Mouse (Mus musculus) mouse trophoblast stem cell (cell line): ENCODE results near the gene Ptpru.

Experiments
- in situ Hi-C, 2 experiments: fragments of 300-500 bp; cut with MseI, MboI; formaldehyde crosslinking; loops; 2 replicates in 1 of 2; 3 replicates in 1 of 2; pipeline ENCODE4 v1.15.1; 2025

Gene Ptpru

GRCm38 (mm10) chr4:131837872-131838524 lies at the start of gene Ptpru:
Gene Ptpru, minus strand, starts transcription at chr4:131838288.
- in situ Hi-C loops, result loop anchor here (5.0 to 10.0 kb wide), 2 partner anchors 56 to 883 kb away; no protein-coding TSS in a partner anchor

- in situ Hi-C loops, result no loop called here
Observed at GRCm38 (mm10) chr4:131885376-131885775, 47.3 kb upstream of the Ptpru start.

GRCm38 (mm10) chr4:131883571-131883970 lies 45.5 kb upstream of the Ptpru start:
- in situ Hi-C loops, result no loop called here

GRCm38 (mm10) chr4:131881306-131881705 lies 43.2 kb upstream of the Ptpru start:
- in situ Hi-C loops, result no loop called here

- in situ Hi-C loops, result no loop called here
Observed at GRCm38 (mm10) chr4:131879692-131880091, 41.6 kb upstream of the Ptpru start.

- in situ Hi-C loops, result no loop called here
Observed at GRCm38 (mm10) chr4:131876836-131877235, 38.7 kb upstream of the Ptpru start.

GRCm38 (mm10) chr4:131875242-131875641 lies 37.2 kb upstream of the Ptpru start:
- in situ Hi-C loops, result no loop called here

- in situ Hi-C loops, result no loop called here
Observed at GRCm38 (mm10) chr4:131874567-131874966, 36.5 kb upstream of the Ptpru start.

GRCm38 (mm10) chr4:131874169-131874536 lies 36.1 kb upstream of the Ptpru start:
- in situ Hi-C loops, result no loop called here

GRCm38 (mm10) chr4:131873293-131874168 lies 35.4 kb upstream of the Ptpru start, which contains the start of gene Srsf4:
Gene Srsf4, plus strand, starts transcription at chr4:131873617.
- in situ Hi-C loops, result no loop called here

GRCm38 (mm10) chr4:131872672-131873292 lies 34.7 kb upstream of the Ptpru start:
- in situ Hi-C loops, result no loop called here

GRCm38 (mm10) chr4:131861341-131861739 lies 23.3 kb upstream of the Ptpru start:
- in situ Hi-C loops, result no loop called here

GRCm38 (mm10) chr4:131860492-131861340 lies 22.6 kb upstream of the Ptpru start:
- in situ Hi-C loops, result no loop called here

GRCm38 (mm10) chr4:131854950-131855349 lies 16.9 kb upstream of the Ptpru start:
- in situ Hi-C loops, result no loop called here

GRCm38 (mm10) chr4:131849986-131850638 lies 12.0 kb upstream of the Ptpru start:
- in situ Hi-C loops, result no loop called here

- in situ Hi-C loops, result no loop called here
Observed at GRCm38 (mm10) chr4:131848082-131848481, 10.0 kb upstream of the Ptpru start.

GRCm38 (mm10) chr4:131845991-131846778 lies 8.1 kb upstream of the Ptpru start:
- in situ Hi-C loops, result no loop called here

GRCm38 (mm10) chr4:131843290-131843743 lies 5.2 kb upstream of the Ptpru start, which contains the start of gene Mecr:
Gene Mecr, plus strand, starts transcription at chr4:131843470.
- in situ Hi-C loops, result no loop called here

- in situ Hi-C loops, result loop anchor here (5.0 to 10.0 kb wide), 2 partner anchors 55 to 882 kb away; no protein-coding TSS in a partner anchor
Observed at GRCm38 (mm10) chr4:131836891-131837491, 1.1 kb downstream of the Ptpru start.
